Mouse (Mus musculus): Measurements from ENCODE around the gene Fam189b.

The Fam189b gene

GRCm38 (mm10) chr3:89165268-89165870 is 17.6 kb upstream of the Fam189b start:
- peak; percentile 33 for DNase-seq (ENCODE audit: extremely low read depth, low read depth)

GRCm38 (mm10) chr3:89166945-89167344 is 16.0 kb upstream of the Fam189b start:
- no peak for DNase-seq (ENCODE audit: extremely low read depth, low read depth)

GRCm38 (mm10) chr3:89174844-89175243 is 8.1 kb upstream of the Fam189b start:
- no peak for DNase-seq (ENCODE audit: extremely low read depth, low read depth)

- no peak for DNase-seq (ENCODE audit: extremely low read depth, low read depth)
Observed at GRCm38 (mm10) chr3:89175544-89175943, 7.4 kb upstream of the Fam189b start.

- DNase-seq (ENCODE audit: extremely low read depth, low read depth), result no peak
Observed at GRCm38 (mm10) chr3:89176421-89176820, 6.5 kb upstream of the Fam189b start.

- peak; percentile 99 for DNase-seq (ENCODE audit: extremely low read depth, low read depth)
Observed at GRCm38 (mm10) chr3:89177242-89178106, 5.5 kb upstream of the Fam189b start, which contains the start of gene Scamp3. Gene Scamp3 (plus strand): TSS chr3:89177473.

GRCm38 (mm10) chr3:89178107-89178385 is 4.9 kb upstream of the Fam189b start:
- DNase-seq (ENCODE audit: extremely low read depth, low read depth), result no peak

GRCm38 (mm10) chr3:89179056-89179455 is 3.9 kb upstream of the Fam189b start:
- no peak for DNase-seq (ENCODE audit: extremely low read depth, low read depth)

GRCm38 (mm10) chr3:89181749-89182500 is 1.0 kb upstream of the Fam189b start:
- no peak for DNase-seq (ENCODE audit: extremely low read depth, low read depth)

GRCm38 (mm10) chr3:89182531-89183057 is 349 bp upstream of the Fam189b start:
- peak; percentile 87 for DNase-seq (ENCODE audit: extremely low read depth, low read depth)

GRCm38 (mm10) chr3:89183959-89184315 is 994 bp downstream of the Fam189b start:
- no peak for DNase-seq (ENCODE audit: extremely low read depth, low read depth)

GRCm38 (mm10) chr3:89187197-89187596 is 4.3 kb downstream of the Fam189b start:
- no peak for DNase-seq (ENCODE audit: extremely low read depth, low read depth)

GRCm38 (mm10) chr3:89187690-89188477 is 4.9 kb downstream of the Fam189b start:
- peak; percentile 61 for DNase-seq (ENCODE audit: extremely low read depth, low read depth)

GRCm38 (mm10) chr3:89188478-89188875 is 5.5 kb downstream of the Fam189b start:
- no peak for DNase-seq (ENCODE audit: extremely low read depth, low read depth)

- DNase-seq (ENCODE audit: extremely low read depth, low read depth), result peak; percentile 99
Observed at GRCm38 (mm10) chr3:89190436-89190835, 7.5 kb downstream of the Fam189b start.

- no peak for DNase-seq (ENCODE audit: extremely low read depth, low read depth)
Observed at GRCm38 (mm10) chr3:89193351-89193750, 10.4 kb downstream of the Fam189b start.

GRCm38 (mm10) chr3:89193853-89194252 is 10.9 kb downstream of the Fam189b start:
- DNase-seq (ENCODE audit: extremely low read depth, low read depth), result no peak

GRCm38 (mm10) chr3:89195979-89196877 is 13.3 kb downstream of the Fam189b start:
- peak; percentile 93 for DNase-seq (ENCODE audit: extremely low read depth, low read depth)

GRCm38 (mm10) chr3:89199839-89200238 is 16.9 kb downstream of the Fam189b start:
- DNase-seq (ENCODE audit: extremely low read depth, low read depth), result no peak

All from MEL-GATA-1-ER (cell line).